Mouse (Mus musculus) small intestine, adult 2 months (tissue): ENCODE data around the gene Anp32e.

Experiments used
- CTCF ChIP-seq: fragments of 200-500 bp; IDR thresholded peaks from 2 replicates; pipeline ENCODE4 v1.5.1; 2012; ENCODE audit warnings: low read depth, mild to moderate bottlenecking, control low read depth, inconsistent platforms, low read length, moderate library complexity, mixed read lengths; ENCODE audit not compliant: insufficient replicate concordance, insufficient read length; ENCODE audit errors: extremely low read depth
- POLR2A ChIP-seq: fragments of 200-500 bp; IDR thresholded peaks from 2 replicates; pipeline ENCODE4 v1.6.1; 2012; ENCODE audit warnings: low read depth, mild to moderate bottlenecking, control low read depth, inconsistent platforms, low read length, moderate library complexity

GRCm38 (mm10) chr3:95899800-95900524, 29.1 kb upstream of the Anp32e start:
- no peak for TF ChIP-seq CTCF
- TF ChIP-seq POLR2A, result no peak
